Mouse (Mus musculus) left cerebral cortex, adult 11 months (tissue): ENCODE measurements around the gene Zic4.

ENCODE experiments used
- DNase-seq: peaks from one replicate; pipeline ENCODE4 v3.0.0; 2022; ENCODE audit warnings: low spot score

Gene Zic4

GRCm38 (mm10) chr9:91363814-91364126 is 1.6 kb downstream of the Zic4 start:
- no peak for DNase-seq

- no peak for DNase-seq
Measured at GRCm38 (mm10) chr9:91364127-91364970, 2.1 kb downstream of the Zic4 start.

DNA sequence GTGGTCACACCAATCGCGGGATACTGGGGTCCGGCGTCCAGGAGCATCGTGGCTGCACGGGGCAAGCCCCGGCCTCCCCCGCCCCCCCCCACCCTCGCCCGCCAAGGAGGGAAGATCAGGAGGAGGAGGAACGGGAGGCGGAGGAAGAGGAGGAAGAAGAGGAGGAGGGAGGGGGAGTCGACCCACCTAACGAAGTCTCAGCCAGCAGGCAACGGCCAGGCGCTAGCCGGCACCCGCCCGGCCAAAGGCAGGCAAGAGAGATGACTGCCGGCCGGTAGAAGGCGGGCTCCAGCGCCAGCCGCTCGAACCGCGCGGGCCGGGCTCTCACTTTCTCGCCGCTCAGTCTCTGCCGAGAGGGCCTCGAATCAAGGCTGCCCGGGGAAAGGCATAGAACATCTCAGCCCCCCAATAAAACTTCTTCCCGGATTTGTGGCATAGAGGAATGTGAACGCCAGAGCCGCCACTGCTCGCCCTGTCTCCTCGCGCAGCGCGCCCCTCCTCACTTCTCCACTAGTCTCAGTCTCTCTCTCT is 2.8 kb downstream of the Zic4 start:
- no peak for DNase-seq

DNA sequence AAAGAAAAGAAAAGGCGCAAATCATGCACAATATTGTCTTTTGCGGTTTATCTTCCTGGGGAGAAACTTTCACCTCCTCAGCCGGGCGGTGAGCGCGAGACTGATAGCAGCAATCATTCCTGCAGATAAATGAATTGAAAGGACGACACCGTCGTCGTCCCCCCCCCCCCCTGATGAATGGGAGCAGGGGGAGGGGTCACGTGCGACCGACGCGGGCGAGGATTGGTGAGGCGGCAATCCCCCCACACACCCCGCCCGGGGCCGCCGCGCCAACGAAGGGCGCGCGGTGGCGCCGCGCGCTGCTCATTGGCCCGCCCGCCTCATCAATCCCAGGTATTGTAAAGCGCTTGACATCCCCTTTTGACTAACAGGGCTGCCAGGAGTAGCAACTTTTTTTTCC is 3.5 kb downstream of the Zic4 start, which contains the start of gene Zic1:
Zic1 (minus strand) TSS at position 147 of the 400 bp plus-strand sequence.
- DNase-seq = no peak

DNA sequence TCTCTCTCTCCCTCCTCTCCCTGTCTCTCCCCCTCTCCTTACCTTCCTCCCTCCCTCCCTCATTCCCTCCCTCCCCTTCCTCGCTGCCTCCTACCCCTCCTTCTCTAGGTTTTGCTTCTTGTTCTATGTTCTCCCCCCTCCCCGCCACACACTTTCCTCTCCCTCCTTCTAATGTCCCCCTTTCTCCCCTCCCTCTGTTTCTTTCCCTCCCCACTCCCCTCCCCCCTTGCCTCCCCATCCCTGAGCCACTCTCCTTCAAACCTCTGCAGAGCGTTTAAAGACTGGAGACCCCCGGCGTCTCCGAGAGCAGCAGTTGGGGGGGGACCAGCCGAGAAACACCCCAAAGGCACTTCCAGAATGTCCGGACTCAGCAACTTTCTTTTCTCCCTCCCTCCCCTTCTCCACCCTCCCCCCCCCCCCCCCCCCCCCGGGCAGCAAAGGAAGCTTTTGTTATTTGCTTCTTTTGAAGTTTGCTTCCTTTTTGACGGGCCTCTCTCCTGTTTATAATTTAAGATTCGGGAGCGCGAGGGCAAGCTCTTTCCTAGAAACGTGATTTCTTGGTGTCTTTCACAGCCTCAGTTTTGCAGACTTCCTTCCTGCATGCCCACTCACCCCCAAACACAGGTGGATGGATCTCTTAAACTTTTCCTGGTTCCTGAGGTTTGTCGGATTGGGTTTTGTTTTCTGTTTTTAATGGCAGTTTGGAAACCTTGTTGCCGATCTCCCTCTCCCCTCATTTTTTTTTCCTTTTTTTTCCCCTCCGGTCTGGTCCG is 4.2 kb downstream of the Zic4 start:
- no peak for DNase-seq

GRCm38 (mm10) chr9:91366999-91367811 is 5.0 kb downstream of the Zic4 start:
- DNase-seq = no peak

GRCm38 (mm10) chr9:91368150-91368549 is 5.9 kb downstream of the Zic4 start:
- no peak for DNase-seq

DNA sequence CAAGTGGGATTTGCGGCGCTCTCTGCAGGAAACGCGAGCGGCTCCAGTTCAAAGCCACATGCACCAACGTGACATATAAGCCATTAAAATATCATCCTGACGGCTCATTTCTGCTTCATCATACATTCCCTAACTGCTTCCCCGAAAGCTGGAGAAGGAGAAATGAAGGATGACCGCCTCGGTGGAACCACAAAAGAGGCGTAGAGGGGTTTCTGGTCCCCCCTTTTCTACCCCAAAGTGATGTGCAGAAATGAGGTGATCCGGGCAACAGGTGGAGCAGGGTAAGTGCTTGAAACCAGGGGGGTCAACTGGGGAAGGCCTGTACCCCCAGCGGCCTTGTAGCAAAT is 6.7 kb downstream of the Zic4 start:
- DNase-seq = no peak

- DNase-seq = no peak
Measured at GRCm38 (mm10) chr9:91369293-91369991, 7.2 kb downstream of the Zic4 start.

GRCm38 (mm10) chr9:91370191-91370708 is 8.0 kb downstream of the Zic4 start:
- no peak for DNase-seq

- DNase-seq = no peak
Measured at GRCm38 (mm10) chr9:91371011-91371410, 8.8 kb downstream of the Zic4 start.

GRCm38 (mm10) chr9:91371608-91372007 is 9.4 kb downstream of the Zic4 start:
- no peak for DNase-seq

GRCm38 (mm10) chr9:91373811-91374575 is 11.8 kb downstream of the Zic4 start:
- no peak for DNase-seq

GRCm38 (mm10) chr9:91374665-91375064 is 12.5 kb downstream of the Zic4 start:
- no peak for DNase-seq

DNA sequence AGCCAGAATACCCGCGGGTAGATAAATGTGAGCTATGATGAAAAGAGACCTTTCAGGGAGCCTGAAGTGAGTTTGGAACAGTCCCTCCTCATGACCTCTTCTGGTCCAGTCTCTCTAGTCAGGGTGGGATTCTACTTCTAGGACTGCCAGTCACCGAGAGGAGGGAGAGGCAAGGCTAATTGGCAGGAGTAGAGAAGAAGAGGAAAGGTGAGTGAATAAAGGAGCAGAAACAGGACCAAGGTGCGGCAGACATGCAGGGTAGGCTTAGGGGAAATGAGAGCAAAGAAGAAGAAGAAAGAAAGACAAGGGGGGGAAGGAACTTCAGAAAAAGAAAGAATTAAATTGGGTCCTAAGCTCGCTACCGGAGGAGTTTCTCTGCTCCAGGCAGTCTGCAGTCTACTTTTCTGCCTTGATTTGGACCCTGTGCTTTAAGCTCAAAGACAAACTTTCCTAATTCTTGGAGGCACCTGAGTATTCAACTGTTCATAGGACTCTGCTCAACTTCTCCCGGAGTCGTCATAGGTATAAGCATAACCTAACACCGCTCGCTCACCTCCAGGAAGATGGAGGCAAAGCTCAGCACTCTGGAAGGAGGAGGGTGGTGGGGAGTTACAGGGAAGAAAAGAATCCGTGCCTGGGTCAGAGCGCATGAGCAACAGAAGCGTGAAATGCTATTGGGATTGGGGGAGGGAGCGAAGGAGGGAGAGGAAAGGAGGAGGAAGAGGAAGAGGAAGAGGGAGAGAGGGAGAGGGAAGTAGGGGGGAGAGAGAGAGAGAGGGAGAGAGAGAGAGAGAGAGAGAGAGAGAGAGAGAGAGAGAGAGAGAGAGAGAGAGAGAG is 15.0 kb downstream of the Zic4 start:
- DNase-seq = no peak

DNA sequence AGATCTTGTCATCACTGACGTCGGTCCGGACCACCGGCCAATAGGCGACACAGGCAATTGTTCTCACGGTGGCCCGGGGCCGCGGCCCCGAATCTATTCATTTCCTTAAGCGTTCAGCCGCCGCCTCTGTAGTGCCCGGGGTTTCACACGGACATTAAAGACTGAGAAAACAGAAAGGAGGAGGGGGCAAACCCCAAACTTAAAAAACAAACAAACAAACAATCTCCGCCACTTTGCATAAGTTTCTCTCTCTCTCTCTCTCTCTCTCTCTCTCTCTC is 15.6 kb downstream of the Zic4 start:
- DNase-seq = no peak

- no peak for DNase-seq
Measured at GRCm38 (mm10) chr9:91378411-91379299, 16.4 kb downstream of the Zic4 start.

GRCm38 (mm10) chr9:91379300-91379635 is 17.1 kb downstream of the Zic4 start:
- no peak for DNase-seq

GRCm38 (mm10) chr9:91379781-91380457 is 17.7 kb downstream of the Zic4 start:
- DNase-seq = no peak
